Mouse (Mus musculus) spleen, embryonic (tissue): ENCODE data around the gene Aig1.

Experiments used
- CTCF ChIA-PET: fragments of 350-600 bp; sonication (Branson Sonifier 250); formaldehyde crosslinking; loops from one replicate; lab custom pipeline; 2022; lab: Charles Lee

Gene Aig1

DNA sequence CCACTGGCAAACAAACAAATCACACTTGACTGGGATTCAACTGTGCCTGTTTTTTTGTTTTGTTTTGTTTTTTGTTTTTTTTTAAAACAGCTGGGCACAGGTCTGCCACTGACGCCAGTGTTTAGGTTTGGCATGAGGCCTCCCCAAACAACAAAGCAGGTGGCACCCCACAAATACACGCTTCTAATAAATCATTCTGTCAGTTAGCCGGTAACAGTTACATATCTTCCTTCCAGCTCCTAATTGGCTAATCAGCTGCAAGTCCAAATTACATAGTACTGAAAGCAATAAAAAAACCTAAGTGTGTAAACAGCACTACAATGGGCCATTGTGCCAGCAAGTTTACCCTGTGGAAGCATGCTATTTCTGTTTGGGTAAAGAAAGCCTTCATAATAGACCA lies 18.7 kb downstream of the Aig1 start:
- CTCF ChIA-PET = no interaction called here

DNA sequence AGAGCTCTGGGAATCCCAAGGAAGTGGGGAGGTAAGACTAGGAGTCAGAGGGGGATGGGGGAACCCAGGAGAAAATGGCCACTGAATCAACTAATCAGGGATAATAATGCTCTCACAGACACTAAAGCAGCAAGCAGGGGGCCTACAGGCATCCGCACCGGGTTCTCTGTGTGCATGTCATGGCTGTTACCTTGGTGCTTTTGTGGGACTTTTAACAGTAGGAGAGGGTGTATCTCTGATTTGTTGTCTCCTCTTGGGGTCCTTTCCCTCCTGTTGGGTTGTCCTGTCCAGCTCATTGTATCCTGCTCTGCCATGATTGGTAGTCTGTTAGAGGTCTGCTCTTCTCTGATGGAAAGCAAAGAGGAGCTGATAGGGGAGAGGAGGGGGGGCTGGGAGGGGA lies 19.6 kb downstream of the Aig1 start:
- CTCF ChIA-PET = no interaction called here

DNA sequence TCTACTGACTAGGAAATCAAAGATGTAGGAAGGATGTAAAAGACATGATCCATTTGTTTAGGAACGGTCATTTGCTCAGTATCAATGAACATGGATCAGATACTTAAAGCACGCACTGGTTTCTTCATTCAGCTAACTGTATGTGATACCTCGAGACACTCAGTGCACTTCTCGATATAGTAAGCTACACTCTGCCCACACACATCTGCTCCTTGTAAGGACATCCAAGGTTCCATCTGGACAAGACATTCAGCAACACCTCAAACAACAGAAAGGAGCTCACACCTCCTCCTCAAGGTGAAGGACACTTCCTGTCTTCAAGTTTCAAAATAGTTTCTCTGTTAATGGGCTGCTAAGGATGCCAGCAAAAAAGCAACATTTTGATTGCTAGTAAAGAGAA lies 23.9 kb downstream of the Aig1 start:
- CTCF ChIA-PET = no interaction called here

DNA sequence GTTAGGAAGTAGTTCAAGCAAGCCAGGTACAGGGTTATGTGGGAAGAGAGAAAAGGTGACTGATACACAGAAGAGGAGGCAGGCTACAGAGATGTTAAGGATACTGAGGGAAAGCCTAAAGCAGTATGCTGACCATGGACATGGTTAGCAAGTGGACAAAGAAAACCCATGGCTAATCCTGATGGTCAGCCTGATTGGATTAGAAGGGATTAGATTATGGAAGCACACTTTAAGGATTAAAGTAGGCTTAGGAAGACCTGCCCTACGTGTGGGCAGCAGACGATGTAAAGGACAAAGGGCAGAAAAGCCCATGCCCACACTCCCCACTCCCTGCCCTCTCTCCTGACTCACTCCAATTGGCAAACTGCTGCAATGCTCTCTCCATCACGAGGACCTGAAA lies 25.0 kb downstream of the Aig1 start:
- CTCF ChIA-PET = no interaction called here

DNA sequence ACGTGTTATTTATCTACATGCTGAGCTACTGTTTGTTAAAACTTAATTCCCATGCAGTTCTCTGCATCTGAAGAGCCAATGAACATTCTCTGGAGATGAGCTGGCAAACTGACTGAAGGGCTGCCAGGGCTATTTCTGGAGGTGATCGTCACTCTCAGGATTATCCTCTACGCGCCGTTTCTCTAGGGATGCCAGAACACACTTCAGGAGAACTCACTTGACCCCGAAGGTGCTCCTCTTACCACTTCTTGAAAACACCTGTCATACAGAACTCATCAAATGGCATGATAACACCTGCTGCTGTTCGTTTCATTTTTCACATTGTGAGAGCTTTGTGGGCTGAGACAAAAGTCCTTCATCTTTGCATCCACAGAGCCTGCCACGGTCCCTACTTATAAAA lies 25.9 kb downstream of the Aig1 start:
- CTCF ChIA-PET = interaction anchor here (0.6 kb wide), 1 partner anchor 1086 kb away, joined by 3 read pairs; no protein-coding TSS in a partner anchor

DNA sequence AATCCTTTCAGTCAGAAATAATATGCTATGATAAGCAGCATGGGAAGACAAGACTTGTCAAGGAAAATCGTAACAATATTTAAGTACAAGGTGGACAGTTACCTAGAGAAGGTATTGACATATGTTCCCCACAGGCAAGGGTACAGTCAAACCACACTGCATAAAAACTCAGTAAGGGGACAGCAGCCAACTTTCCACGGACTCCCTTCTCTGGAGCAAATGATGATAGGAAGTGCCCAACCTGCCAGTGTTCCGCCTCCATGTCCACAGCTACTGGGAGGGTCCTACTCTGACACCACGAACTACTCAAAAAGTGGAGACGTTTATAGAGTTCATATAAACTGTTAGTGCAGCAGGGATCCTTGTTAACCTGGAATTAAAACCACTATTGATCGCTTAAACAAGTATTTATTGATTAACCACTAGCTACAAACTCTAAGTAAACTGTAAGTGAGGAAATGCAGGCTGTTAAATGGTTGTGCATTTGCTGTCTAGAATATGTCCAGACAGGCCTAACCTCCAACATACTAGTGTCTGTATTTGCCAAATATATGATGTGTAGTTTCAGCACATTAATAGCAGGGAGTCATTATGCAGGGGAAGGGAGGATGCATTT lies 30.2 kb downstream of the Aig1 start:
- CTCF ChIA-PET = no interaction called here

DNA sequence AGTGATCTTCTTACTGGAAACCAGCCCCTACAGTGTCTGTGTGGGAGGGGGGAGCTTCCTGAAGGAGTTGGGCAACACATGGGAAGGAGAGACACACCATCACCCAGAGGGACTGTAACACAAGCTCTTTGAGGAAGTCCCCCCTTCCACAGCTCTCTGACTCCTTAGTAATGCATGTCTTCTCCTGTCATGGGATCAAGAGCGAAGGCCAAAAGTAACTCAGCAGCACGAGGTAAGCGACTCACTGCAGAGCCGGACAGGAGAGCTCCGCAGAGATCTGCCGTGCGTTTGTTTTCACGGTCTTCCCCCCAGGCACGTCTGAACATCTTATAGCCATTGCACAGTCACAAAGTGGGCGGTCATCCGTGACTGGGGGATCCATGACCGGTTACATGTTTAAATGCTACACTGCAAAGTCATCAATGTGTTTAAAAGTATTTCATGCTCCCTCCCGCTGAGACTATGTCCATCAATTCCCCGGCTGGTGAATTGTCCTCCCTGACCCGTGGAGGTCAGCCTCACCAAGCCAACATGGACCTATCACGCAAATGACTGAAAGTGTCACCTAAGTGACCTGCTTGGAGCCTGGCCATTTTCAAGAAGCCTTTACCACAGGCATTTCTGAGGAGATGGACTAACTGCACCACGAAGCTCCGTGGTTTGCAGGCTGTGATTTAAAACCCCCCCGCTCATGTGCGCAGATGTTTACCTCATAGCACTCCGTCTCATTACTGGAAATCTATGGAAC lies 30.9 kb downstream of the Aig1 start:
- CTCF ChIA-PET = no interaction called here

DNA sequence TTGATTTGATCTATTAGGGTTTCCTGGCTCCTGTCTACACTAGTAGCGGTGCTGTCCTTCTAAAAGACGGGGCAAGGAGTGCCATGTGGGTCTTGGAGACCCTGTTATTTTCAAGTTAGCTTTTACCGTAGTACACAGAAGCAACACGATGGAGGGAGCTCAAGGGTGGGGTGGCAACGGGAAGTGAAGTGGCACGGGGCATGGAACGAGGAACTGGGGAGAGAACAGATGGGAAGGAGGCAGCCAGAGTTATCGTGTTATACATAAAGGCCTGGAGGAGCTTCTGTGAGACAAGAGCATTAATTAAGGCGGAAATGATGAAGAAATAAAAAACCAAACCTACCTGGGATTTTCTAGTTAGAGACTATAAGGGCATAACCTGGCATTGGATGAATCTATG lies 31.8 kb downstream of the Aig1 start:
- CTCF ChIA-PET = no interaction called here

DNA sequence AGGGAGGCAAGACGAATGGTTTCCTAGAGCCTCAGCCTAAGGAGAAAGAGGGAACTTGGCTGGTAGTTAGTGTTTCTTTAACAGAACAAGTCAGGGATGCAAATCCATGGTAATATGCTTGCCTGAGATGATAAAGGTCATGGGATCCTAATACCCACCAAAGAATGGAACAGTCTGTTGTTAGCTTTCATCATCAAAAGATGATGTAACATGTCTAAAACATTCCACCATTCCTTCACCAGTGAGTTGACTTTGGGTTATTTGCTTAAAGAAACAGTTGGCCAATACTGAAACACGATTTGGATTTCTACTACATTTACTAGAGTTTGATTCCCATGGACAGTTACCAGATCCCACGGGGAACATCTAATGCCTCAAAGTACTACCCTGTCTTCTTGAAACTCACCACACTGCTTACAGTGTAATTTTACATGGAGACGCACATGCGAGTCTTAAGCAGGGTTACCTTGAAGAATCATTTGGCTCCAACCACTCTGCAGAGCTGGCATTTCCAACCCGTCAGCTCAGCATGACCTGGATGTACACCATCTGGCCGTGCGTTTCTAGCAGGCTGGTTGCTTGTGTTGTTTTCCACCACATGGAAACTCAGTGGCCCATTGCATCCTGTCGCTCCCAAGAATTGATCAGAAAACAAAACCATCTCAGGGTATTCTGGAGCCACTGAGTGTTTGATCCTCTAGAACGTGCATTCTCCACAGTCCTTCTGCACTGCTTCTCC lies 32.9 kb downstream of the Aig1 start:
- CTCF ChIA-PET = no interaction called here

DNA sequence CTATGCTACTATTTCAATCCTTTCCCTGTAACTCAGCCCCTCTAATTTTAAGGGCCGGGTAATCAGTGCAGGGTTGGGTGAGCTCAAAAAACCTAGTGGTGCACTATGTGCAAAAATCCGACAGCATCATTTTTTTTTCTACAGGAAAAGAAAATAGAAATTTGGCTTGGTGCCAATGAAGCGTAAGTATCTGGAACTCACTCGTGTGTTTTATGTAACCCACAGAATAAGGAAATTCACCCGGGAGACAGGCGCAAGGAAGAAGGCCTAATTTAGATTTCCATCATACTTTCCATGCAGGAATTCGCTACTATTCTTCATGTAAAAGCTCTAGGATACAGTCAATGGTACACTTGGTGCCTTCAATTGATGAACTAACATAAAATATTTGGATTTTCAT lies 34.7 kb downstream of the Aig1 start:
- CTCF ChIA-PET = interaction anchor here (0.6 kb wide), 1 partner anchor 10 kb away, joined by 3 read pairs; no protein-coding TSS in a partner anchor

DNA sequence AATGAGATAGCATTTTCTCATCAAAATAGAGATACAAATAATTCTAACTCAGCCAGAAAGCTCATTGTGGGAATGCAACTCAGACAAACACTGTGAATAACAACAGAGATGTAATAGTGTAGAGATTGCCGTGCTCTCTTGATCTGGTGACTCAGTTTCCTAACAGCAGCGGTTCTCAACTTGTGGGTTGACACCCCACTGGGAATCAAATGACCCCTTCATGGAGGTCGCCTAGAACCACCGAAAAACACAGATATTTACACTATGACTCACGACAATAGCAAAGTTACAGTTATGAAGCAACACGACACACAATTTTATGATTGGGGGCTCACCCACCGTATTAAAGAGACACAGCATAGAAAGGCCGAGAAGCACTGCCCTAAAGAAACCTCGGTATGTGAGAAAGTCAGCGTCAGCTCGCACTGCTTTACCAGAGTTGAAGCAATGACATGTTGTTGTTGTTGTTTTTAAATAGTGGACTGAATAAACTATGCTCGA lies 35.7 kb downstream of the Aig1 start:
- CTCF ChIA-PET = interaction anchor here (0.5 kb wide), 1 partner anchor 586 kb away, joined by 4 read pairs; no protein-coding TSS in a partner anchor

DNA sequence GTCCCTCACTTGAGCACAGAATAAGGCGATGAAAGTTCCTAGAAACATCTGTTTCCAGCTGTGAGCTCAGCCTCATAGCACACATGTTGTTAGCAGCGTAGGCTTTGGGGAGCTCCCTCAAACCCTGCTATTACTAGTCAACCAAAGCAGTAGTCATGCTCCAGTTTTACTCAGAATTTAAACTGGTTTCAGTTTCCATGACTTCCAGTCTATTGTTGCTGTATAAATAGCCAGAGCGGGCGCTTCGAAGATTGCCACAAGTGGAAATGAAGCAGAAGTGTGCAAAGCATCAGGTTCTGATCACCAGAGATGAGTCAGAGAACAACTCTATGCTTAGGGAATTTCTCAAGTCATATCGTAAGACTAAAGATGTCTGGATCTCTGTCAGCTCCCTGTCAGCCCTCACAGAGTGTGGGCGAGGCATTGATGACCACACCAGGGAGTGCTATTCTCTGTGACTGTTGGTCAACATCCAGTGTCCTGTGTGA lies 36.2 kb downstream of the Aig1 start:
- CTCF ChIA-PET = interaction anchor here (0.5 kb wide), 1 partner anchor 585 kb away, joined by 4 read pairs; no protein-coding TSS in a partner anchor

DNA sequence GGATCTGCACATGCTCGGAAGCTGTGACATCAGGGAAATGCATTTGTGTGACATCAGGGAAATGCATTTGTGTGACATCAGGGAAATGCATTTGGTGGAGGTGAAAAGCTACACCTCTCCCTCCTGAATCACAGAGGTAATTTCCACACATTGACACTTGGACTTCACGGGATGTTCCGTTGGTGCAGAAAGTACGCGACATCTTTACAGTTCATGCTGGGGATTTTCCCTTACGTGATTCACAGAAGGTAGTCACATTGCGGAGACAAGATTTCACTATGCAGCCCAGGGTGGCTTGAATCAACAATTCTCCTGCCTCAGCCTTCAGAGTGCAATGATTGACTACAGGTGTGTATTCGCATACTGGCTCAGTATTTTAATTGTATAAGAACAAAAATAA lies 41.6 kb downstream of the Aig1 start:
- CTCF ChIA-PET = no interaction called here

DNA sequence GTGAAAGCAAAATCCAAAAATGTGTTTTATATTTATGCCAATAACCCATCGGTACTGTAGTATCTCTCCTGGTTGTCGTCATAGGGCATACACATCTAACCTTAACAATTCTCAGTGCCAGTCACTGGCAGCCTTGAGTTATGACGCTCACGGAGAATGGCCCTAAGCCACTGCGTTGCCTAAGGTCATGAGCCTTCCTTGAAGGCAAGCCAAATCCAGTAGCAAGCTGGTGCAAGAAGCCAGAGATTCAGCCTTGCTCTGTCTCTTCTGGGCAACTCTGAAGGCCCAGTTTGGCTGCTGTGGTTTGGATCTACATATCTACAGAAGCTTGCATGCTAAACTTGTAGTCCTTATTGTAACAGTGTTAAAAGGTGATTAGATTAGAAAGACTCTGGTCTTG lies 55.2 kb downstream of the Aig1 start:
- CTCF ChIA-PET = interaction anchor here (0.6 kb wide), 1 partner anchor 32 kb away, joined by 5 read pairs; no protein-coding TSS in a partner anchor

DNA sequence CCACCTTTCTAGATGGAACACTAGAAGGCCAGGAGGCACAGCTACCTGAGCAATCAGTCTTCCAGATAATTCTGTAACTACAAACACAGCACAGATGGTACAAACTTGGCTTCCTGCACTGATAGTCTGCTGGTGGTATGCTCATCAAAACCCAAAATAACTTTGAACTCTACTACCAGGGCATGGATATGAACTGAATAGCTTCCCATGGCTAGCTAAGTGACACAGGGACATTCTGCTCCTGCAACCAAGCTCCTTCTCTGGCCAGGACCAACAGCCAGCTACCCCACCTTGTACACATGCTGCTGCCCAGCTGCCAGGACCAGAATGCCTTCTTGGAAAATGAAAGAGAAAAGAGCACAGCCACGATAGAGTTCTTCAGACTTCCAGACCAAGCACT lies 60.5 kb downstream of the Aig1 start:
- CTCF ChIA-PET = interaction anchor here (0.5 to 0.6 kb wide), 2 partner anchors 285 to 1196 kb away, joined by 3 to 4 read pairs; no protein-coding TSS in a partner anchor

DNA sequence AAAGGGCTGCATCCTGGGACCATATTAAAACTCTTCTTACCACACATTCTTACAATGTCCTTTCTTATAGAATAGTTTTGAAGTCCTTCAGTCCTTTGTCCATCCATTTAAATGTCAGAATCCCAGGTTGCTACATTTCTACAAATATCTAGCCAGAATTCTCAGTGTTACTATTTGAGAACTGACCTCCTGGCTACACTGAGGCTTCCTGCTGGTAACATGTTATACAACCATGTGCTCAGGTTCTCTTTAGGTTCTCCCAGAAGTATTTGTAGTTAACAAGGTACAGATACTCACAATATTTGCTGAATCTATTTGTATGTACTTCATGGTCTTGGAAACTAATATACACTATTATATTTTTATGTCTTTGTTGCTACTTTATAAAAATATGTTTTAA lies 62.0 kb downstream of the Aig1 start:
- CTCF ChIA-PET = no interaction called here

DNA sequence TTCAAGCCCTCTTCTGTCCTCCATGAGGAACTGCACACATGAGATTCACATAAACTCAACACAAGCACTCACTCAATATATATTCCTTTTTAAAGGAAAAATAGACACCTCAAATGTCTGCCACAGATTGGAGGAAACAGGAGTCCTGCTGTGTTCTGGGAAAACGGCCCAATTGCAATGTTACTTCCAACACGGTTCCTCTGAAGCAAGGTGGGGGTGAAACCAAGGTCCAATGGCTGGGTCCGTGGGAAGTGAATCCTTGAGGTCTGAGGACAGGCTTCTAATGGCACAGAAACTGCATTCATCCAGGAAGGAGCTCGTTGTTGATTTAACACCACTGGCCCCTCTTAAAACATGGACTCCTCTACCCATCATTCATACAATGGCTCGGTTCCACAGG lies 67.5 kb downstream of the Aig1 start:
- CTCF ChIA-PET = no interaction called here

DNA sequence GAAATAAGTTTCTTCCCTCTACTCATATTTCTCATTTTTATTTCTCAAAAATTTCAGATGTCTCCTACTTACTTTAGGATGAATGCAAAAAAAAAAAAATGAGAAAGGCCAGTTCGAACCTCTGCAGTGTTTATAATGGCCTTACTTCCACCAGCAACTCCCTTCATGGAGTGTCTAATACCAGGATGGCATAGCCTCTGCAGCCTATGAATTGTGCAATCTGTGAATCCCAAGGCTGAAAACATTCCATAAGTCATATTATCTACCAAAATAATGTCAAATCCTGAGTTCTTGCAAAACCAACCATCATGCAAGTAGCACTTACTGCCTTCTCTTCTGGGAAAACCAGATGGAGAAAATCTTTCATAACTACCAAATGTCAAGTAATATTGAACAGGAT lies 75.3 kb downstream of the Aig1 start:
- CTCF ChIA-PET = no interaction called here

DNA sequence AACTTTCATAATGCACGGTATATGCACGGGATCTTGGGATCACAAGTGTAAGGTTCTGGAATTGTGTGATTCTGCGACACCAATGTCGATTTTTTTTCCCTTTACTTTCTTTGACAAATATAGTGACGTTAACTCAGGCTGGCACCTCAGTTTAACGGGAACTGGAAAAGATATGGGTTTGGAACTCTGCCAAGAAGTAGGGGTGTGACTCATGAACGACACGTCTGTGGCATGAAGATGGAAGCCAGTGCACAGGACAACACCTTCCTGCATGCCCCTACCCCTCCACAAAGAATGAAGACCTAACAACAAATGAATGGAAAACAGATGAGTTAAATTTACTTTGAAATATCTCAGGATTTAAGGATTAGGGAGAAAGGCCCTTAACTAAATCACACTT lies 76.0 kb downstream of the Aig1 start:
- CTCF ChIA-PET = no interaction called here

DNA sequence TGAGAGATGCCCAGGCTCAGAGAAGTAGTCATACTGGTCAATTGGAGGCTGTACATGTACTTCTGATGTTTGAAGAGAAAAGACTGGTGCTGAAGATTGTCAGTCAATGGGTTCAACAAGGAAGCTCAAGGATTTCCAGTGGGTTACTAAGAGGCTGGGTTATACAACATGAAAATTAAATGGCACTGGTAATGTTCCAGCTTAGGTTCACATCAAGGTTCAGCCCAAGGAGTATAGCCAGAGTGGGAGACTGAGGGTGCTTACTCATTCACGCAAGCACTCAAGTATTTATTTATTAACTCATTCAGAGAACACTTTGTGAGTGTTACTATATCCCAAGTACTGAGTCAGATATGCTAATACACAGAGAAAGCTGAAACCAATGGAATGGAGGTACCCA lies 79.2 kb downstream of the Aig1 start:
- CTCF ChIA-PET = no interaction called here

DNA sequence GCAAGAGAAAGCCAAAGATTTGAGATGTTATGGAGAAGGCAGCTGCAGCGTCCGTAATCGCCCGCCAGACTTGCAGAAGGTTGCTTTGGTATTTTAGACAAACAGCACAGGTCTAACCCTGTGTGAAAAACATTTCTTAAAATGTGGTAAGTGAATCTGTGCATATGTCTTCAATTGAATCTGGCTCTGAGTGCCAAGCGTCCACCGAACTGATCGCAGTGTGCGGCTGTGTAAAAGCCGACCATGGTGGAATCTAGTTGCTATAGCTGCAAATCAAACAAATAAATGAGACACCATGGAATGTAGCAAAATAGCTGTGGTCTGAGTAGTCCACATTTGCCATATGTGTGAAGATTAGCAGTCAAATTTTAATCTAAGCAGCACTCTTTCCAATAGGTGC lies 80.7 kb downstream of the Aig1 start:
- CTCF ChIA-PET = no interaction called here

DNA sequence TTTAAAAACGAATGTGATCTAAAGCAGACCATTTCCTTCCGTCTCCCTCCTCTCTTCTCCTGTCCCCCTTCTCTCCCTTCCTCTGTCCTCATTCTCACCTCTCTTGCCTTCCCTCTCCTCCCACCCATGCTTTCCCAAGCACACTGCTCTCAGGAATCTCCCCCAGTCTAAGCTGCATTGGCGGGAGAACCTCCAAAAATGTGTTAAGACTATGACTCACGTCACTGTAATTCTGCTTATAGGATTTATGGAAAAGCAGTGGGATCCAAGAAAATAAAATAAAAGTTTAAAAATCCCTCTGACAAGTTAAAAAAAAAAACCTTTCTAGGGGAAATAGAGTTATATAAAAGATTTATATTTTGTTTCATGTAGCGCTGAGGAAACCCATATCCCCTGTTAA lies 86.0 kb downstream of the Aig1 start:
- CTCF ChIA-PET = no interaction called here
